8 mouse cellular contexts compared by ENCODE assay signal in the genomic region with DNA sequence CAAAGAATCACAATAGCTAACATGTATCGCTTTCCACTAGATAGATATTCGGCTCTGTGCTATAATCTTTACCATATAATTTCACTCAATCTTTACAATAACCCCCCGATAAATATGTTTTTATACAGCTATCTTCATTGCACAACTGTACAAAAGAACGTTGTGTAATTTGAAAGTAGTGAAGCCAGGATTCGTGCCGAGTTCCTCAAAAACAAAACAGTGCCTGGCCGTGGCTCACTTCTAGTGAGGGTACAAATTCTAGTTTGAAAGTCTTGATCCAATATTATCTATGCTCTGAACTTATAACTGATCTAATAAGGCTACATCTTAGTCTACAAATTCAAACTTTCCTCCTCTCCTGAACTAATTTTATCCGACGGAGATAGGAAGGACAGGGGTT. TPM values are rescaled to one million over a fixed set of nuclear protein-coding genes. Genes with fewer than 3 reads are reported as not detected.
DNase-seq lines count a peak whose midpoint lies in the region; ATAC-seq lines count a peak whose summit lies in the region.

No protein-coding gene starts in this region.

- peak overlapping the region; percentile 83 for H3K9ac ChIP-seq in forebrain, embryonic 16.5 days (replicated peaks; ENCODE audit: low read depth, low read length)
- peak overlapping the region; percentile 80 for H3K9ac ChIP-seq in liver, embryonic 15.5 days

- no peak overlapping the region; the same call in 1 of the 2 replicates for H3K27ac ChIP-seq in forebrain, embryonic 16.5 days (ENCODE audit: low read length)
- H3K27ac ChIP-seq in liver, embryonic 15.5 days (replicated peaks): peak overlapping the region; percentile 77

- DNase-seq in thymus, postnatal 0 days (ENCODE audit: low spot score): peak; percentile 15
- no peak for DNase-seq in thymus, adult 18-20 months
- no peak for DNase-seq in embryo, embryonic 10 days (ENCODE audit: low spot score)
- DNase-seq in left cerebral cortex, postnatal 25 days (ENCODE audit: low spot score in 2 of 2): no peak
- no peak for DNase-seq in left cerebral cortex, postnatal 36 days (ENCODE audit: low spot score in 2 of 2)

- peak overlapping the region; percentile 71 for H3K4me2 ChIP-seq in forebrain, embryonic 16.5 days (ENCODE audit: low read length)
- peak overlapping the region; percentile 99 for H3K4me2 ChIP-seq in liver, embryonic 15.5 days

- H3K36me3 ChIP-seq in forebrain, embryonic 16.5 days (ENCODE audit: control insufficient read depth, insufficient read depth): no peaks in the 10 kb centered on the region
- no peaks in the 10 kb centered on the region; the same call in 1 of the 2 replicates for H3K36me3 ChIP-seq in liver, embryonic 15.5 days (replicated peaks)

- H3K9me3 ChIP-seq in forebrain, embryonic 16.5 days (ENCODE audit: control insufficient read depth, low read length): no peaks in the 10 kb centered on the region
- H3K9me3 ChIP-seq in liver, embryonic 15.5 days (replicated peaks): no peaks in the 10 kb centered on the region

- no peaks in the 10 kb centered on the region for H3K27me3 ChIP-seq in forebrain, embryonic 16.5 days (replicated peaks; ENCODE audit: control insufficient read depth, insufficient read depth, low read length)
- peaks cover 24% of the 10 kb centered on the region for H3K27me3 ChIP-seq in liver, embryonic 15.5 days

- peak overlapping the region; percentile 96 for H3K4me3 ChIP-seq in forebrain, embryonic 16.5 days (replicated peaks; ENCODE audit: low read length)
- H3K4me3 ChIP-seq in liver, embryonic 15.5 days (replicated peaks): peak overlapping the region; percentile 80

- intact Hi-C loops in left cerebral cortex, postnatal 25 days (cut with DNase I): loop anchor here (2.0 to 5.0 kb wide), 4 partner anchors 90 to 230 kb away; partner anchors contain the start of gene Mettl24
- intact Hi-C loops in left cerebral cortex, postnatal 36 days (cut with DNase I): loop anchor here (5.0 kb wide), 2 partner anchors 40 to 120 kb away; no protein-coding TSS in a partner anchor

- no peak for ATAC-seq in forebrain, embryonic 16.5 days
- ATAC-seq in liver, embryonic 15.5 days (ENCODE audit: insufficient read depth): no peak
- ATAC-seq in frontal cortex, adult (ENCODE audit: low TSS enrichment): no peak

- WGBS in forebrain, embryonic 16.5 days: 11% methylated on average over 9 of the region's 9 CpGs
- 10% methylated on average over 9 of the region's 9 CpGs for WGBS in liver, embryonic 15.5 days (ENCODE audit: insufficient replicate concordance)

- H3K4me1 ChIP-seq in forebrain, embryonic 16.5 days (replicated peaks; ENCODE audit: control insufficient read depth, insufficient read depth, low read length): peaks cover 14% of the 10 kb centered on the region
- H3K4me1 ChIP-seq in liver, embryonic 15.5 days (replicated peaks): peaks cover 34% of the 10 kb centered on the region

RNA-seq across cellular contexts. Expression of gene Cdc40, which starts 0.8 kb away (rescaled TPM):
- 35.8 and 37.0 TPM in 2 replicates for polyA plus RNA-seq in thymus, postnatal 0 days (2015; fragmentation: Nextera tagmentation; extraction: Ambion mirVana)
- polyA plus RNA-seq in forebrain, embryonic 16.5 days (2015; fragmentation: Nextera tagmentation; extraction: Ambion mirVana): 32.6 and 33.6 TPM in 2 replicates
- polyA plus RNA-seq in liver, embryonic 15.5 days (2015; fragmentation: Nextera tagmentation; extraction: Ambion mirVana): 12.6 and 13.4 TPM in 2 replicates
- 10 to 100 TPM; 42.9 to 48.6 TPM for total RNA-seq in left cerebral cortex, postnatal 25 days (2021)
- total RNA-seq in left cerebral cortex, postnatal 36 days (2021): 10 to 100 TPM; 36.6 to 52.7 TPM

RNA-seq across cellular contexts. Expression of gene Wasf1, which starts 0.9 kb away (rescaled TPM):
- 1.5 and 1.6 TPM in 2 replicates for polyA plus RNA-seq in thymus, postnatal 0 days (2015; fragmentation: Nextera tagmentation; extraction: Ambion mirVana)
- polyA plus RNA-seq in forebrain, embryonic 16.5 days (2015; fragmentation: Nextera tagmentation; extraction: Ambion mirVana): 105 and 113 TPM in 2 replicates
- 0.68 and 0.71 TPM in 2 replicates for polyA plus RNA-seq in liver, embryonic 15.5 days (2015; fragmentation: Nextera tagmentation; extraction: Ambion mirVana)
- 100 to 1,000 TPM; 286 to 288 TPM for total RNA-seq in left cerebral cortex, postnatal 25 days (2021)
- total RNA-seq in left cerebral cortex, postnatal 36 days (2021): 100 to 1,000 TPM; 263 to 267 TPM

Comparison
In these comparisons a context has a peak if more than half of its experiments do, and no peak if none do; other contexts are left out.
1. RNA of gene Wasf1, which starts 0.9 kb away (polyA plus RNA-seq): 105 to 113 TPM in forebrain, embryonic 16.5 days; 1.5 to 1.6 TPM in thymus, postnatal 0 days and 0.68 to 0.71 TPM in liver, embryonic 15.5 days; every median in the first group is over 10 times any median in the second.